Mouse (Mus musculus) mature B cell (primary cell): ENCODE data around the gene Sp7.

Experiments used
- in situ Hi-C: fragments of 300-500 bp; cut with MboI; formaldehyde crosslinking; loops from 2 replicates; pipeline ENCODE4 v1.14.3; 2019

Sp7 gene

GRCm38 (mm10) chr15:102366733-102367344 lies at the start of gene Sp7:
TSS of gene Sp7 (minus strand) at chr15:102367182.
- in situ Hi-C loops: no loop called here

GRCm38 (mm10) chr15:102413687-102414086 lies 46.7 kb upstream of the Sp7 start:
- in situ Hi-C loops: no loop called here

- in situ Hi-C loops: no loop called here
These were observed 44.1 kb upstream of the Sp7 start for GRCm38 (mm10) chr15:102411077-102411476.

GRCm38 (mm10) chr15:102409286-102409685 lies 42.3 kb upstream of the Sp7 start:
- in situ Hi-C loops: no loop called here

GRCm38 (mm10) chr15:102408558-102409130 lies 41.7 kb upstream of the Sp7 start:
- in situ Hi-C loops: no loop called here

- in situ Hi-C loops: no loop called here
These were observed 40.9 kb upstream of the Sp7 start for GRCm38 (mm10) chr15:102407681-102408557.

- in situ Hi-C loops: no loop called here
These were observed 40.1 kb upstream of the Sp7 start for GRCm38 (mm10) chr15:102406912-102407580.

GRCm38 (mm10) chr15:102406196-102406911 lies 39.4 kb upstream of the Sp7 start:
- in situ Hi-C loops: no loop called here

GRCm38 (mm10) chr15:102405489-102406195 lies 38.7 kb upstream of the Sp7 start, which contains the start of gene Sp1:
TSS of gene Sp1 (plus strand) at chr15:102406143.
- in situ Hi-C loops: no loop called here

- in situ Hi-C loops: no loop called here
These were observed 37.9 kb upstream of the Sp7 start for GRCm38 (mm10) chr15:102404608-102405488.

- in situ Hi-C loops: no loop called here
These were observed 35.2 kb upstream of the Sp7 start for GRCm38 (mm10) chr15:102402210-102402609.

- in situ Hi-C loops: no loop called here
These were observed 34.3 kb upstream of the Sp7 start for GRCm38 (mm10) chr15:102401278-102401677.

- in situ Hi-C loops: no loop called here
These were observed 33.6 kb upstream of the Sp7 start for GRCm38 (mm10) chr15:102400476-102401045.

- in situ Hi-C loops: no loop called here
These were observed 32.5 kb upstream of the Sp7 start for GRCm38 (mm10) chr15:102399229-102400221.

GRCm38 (mm10) chr15:102398629-102399028 lies 31.6 kb upstream of the Sp7 start:
- in situ Hi-C loops: no loop called here

GRCm38 (mm10) chr15:102395061-102395460 lies 28.1 kb upstream of the Sp7 start:
- in situ Hi-C loops: no loop called here

GRCm38 (mm10) chr15:102393584-102394014 lies 26.6 kb upstream of the Sp7 start:
- in situ Hi-C loops: no loop called here

- in situ Hi-C loops: no loop called here
These were observed 25.5 kb upstream of the Sp7 start for GRCm38 (mm10) chr15:102392520-102392919.
